Mouse (Mus musculus) T-helper 2 cell (primary cell): ENCODE data around the gene Fmnl2.

Source experiments
- in situ Hi-C: fragments of 300-600 bp; cut with MboI, MseI; formaldehyde crosslinking; loops from one replicate; pipeline ENCODE4 v1.15.1; 2025; ENCODE audit warnings: high pct_unique_total_duplicates

Fmnl2 gene

DNA sequence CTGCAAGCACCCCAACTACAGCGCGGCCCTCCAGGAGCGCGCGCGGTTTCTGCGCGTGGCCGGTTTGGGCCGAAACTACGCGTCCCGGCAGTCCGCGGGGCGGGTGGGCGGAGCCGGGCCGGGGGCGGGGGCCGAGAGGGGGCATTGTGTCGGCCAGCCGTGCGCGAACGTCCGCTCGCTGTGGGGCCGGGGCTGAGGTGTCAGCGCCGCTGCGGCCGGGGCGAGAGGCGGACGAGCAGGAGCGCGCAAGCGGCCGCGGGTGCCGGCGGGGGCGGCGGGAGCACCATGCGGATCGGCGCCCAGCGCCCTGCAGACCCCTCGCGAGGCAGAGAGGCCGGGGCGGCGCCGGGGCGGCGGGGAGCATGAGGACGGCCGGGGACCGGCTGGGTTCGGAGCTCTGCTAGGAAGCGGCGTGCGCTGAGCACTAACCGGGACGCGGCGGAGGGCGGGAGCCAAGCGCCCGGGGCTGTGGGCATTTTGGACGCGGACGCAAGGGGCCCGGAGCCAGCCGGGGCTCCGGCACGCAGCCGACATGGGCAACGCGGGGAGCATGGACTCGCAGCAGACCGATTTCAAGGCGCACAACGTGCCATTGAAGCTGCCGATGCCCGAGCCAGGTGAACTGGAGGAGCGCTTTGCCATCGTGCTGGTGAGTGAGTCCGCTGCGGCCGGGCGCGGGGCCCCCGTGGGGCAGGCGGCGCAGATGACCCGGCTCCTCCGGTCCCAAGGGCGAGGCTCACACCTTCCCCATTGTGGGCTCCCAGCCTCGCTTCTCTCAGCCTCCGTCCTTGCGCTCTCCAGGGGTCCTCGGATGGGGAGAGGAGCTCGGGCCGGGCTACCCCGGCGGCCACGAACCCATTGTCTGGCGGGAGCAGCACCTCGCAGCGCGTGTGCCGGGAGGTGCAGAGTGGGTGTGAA, at the start of gene Fmnl2:
TSS of gene Fmnl2 (plus strand) at position 250 of the 918 bp plus-strand sequence.
- in situ Hi-C loops, result no loop called here

DNA sequence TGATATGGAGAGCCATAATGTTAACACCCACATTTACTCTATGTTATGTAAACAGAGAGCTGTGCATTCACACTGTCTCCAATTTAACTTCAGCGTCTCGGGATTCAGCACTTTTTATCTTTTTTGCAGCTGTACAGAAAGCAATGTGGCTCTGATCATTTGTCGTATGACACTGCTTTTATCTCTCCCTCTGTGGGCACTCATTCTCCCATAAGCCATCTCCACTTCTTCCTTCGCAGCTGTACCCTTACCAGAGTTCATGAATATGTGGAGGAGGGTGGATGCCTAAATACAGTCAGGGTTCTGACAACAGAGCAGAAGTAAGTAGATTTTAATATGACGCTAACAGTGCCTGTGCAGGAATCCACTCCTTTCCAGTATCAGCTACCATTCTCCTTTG, 47.7 kb upstream of the Fmnl2 start:
- in situ Hi-C loops, result no loop called here

GRCm38 (mm10) chr2:52811691-52812090, 46.0 kb upstream of the Fmnl2 start:
- in situ Hi-C loops, result no loop called here

DNA sequence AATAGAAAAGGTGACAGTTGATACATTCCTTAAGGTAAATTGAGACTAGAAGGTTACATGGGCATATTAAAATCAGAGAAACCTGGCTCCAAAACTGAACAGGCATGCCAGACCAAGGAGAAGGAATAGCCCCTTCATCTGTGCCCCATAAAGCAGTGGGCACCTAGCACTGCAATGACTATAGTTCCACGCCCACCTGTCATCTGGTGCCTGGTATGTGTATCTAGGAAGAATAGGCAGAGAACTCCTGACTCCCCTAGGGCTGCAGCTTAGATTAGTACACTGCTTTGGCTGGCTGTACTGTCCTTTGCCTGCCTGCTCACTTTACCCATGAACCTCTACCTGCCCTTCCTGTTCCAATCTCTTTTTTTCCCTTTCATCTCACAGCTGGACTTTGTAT, 40.3 kb upstream of the Fmnl2 start:
- in situ Hi-C loops, result no loop called here

GRCm38 (mm10) chr2:52818944-52819343, 38.7 kb upstream of the Fmnl2 start:
- in situ Hi-C loops, result no loop called here

GRCm38 (mm10) chr2:52822214-52822613, 35.4 kb upstream of the Fmnl2 start:
- in situ Hi-C loops, result no loop called here

DNA sequence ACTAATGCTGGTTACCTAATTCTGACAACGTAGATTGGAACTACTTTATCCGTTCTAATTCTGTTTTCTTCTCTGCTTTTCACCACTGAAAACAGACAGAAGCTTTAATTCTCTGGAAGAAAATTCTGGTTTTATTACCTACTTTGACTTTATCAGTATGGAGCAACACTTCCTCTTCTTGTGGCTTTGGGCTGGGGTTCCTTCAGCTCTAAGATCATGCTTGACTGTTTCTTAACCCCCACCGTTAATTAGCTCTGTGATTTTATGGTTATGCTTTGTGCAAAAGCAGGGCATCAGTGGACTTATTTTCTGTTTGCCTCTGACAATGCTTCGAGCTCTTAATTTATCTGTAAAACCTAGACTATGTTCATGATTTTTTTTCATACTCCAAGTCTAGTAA, 29.6 kb upstream of the Fmnl2 start:
- in situ Hi-C loops, result loop anchor here (5.0 kb wide), 1 partner anchor 89 kb away; no protein-coding TSS in a partner anchor

DNA sequence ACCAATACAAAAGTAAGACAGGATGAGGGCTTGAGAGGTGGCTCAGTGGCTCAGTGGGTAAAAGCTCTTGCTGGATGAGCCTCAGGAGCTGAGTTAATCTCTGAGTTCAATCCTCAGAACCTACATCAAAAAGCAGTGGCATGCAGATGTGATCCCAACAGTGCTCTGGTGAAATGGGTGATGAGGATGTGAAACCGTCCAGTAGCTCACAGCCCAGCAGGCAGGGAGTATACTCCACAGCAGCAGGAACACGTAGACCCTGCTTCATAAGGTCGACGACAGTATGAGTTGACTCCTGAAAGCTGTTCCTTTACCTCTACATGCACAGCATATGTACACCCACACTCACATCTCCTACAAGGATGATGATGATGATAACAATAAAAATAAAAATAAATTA, 27.1 kb upstream of the Fmnl2 start:
- in situ Hi-C loops, result no loop called here

DNA sequence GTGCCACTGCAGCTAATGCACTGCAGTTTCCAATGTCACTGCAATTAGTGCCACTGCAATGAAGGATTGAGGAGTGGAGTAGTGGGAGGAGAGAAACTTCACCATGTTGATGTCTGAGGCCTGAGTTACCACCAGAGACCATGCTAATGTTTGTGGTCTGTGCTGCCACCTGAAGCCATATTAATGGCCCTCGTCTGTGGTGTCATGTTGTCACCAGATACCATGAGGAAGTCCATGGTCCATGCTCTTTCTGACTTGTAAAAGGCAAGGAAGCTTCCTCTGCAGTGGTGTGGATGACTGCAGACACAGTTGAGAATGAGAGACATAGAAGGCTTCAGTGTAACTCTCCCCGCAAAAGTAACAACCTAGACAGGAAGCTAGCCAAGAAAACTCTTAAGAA, 26.1 kb upstream of the Fmnl2 start:
- in situ Hi-C loops, result no loop called here

DNA sequence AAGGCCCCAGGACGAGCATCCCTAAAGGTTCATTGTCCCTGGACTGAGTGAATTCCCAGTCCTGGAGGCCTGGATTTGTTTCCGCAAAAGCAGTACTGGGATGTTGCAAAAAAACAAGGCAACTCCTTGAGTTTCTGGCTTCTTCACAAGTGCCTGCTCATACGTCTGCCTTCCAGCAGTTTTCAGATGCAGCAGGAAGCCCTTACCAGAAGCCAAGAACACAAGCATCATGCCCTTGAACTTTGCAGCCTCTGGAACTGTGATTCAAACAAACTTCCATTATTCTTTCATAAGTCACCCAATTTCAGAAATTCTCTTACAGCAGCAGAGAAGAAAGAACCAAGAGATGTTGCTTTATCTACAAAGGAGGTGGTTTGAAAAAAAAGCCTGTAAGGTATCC, 21.9 kb upstream of the Fmnl2 start:
- in situ Hi-C loops, result no loop called here

- in situ Hi-C loops, result no loop called here
Observed at GRCm38 (mm10) chr2:52839074-52839473, 18.6 kb upstream of the Fmnl2 start.

DNA sequence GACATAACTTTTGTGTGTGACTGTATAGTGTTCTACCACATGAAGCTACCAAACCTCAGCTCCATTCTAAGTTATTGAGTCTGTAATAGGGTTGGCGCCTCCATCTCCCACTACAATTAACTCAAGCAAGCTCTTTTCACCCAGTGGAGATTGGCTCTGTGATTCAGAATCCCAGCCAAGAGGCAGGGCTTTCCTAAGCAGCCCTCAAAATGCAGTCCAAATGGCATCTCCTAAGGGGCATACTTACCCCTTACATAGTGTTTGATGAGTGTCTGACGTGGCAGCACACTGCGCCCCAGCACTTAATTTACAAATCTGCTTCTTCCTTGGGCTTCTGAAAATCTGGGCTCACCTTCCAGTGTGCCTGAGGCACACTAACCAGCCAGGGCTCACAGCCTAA, 17.8 kb upstream of the Fmnl2 start:
- in situ Hi-C loops, result no loop called here

GRCm38 (mm10) chr2:52843861-52844260, 13.8 kb upstream of the Fmnl2 start:
- in situ Hi-C loops, result no loop called here

DNA sequence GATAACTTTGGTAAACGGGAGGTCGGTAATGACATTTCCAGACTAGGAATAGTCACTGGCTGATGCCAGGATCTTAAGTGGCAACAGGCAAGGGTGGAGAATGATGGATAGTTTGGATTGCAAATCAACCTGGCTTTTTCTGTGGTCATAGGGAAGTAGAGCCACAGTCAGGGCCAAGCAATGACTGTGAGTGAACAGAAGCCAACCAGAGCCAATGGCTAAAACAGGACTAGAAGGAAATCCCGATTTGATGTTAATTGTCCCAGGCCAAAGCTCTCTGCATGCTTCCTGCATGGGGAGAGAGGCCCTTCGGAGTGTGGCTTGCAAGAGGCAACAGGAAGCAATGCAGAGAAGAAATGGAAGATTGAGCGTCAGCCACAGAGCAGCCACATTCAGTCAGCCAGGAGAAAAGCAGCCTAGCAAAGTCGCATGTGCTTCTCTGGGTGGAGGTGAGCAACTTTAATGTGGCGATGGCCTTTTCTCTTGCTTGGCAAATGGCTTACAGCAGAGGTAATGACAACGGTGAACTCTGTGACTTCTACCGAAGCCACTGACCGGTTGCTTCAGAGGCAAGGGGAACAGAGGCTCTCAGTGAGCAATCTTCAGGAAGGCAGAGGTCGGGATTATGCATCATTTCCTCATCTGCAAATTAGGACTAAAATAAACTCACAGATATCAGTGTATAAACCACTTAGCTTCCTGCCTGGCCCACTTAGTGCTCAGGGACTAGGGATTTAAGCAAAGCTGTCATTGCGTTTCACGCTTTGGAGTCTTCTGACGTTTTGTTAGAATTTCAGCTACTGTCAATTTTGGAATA, 12.5 kb upstream of the Fmnl2 start:
- in situ Hi-C loops, result no loop called here

DNA sequence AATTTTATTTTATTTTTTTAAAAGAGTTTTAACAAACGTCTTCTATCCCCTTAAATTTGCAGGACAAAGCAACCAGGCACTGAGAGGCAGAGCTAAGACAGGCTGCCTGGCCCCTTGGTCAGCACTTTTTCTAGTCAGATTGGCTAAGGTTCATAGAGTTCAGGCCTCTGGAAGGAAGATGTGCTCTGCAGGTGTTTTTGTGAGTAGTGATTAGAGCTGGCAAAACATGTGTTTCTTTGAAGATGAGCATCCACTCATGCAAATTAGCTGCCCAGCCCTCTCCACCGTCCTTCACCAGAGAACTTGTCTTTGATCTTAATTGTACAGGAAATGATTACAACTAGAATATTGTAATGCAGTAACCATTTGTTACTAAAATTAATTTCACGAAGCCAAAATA, 11.2 kb upstream of the Fmnl2 start:
- in situ Hi-C loops, result no loop called here

DNA sequence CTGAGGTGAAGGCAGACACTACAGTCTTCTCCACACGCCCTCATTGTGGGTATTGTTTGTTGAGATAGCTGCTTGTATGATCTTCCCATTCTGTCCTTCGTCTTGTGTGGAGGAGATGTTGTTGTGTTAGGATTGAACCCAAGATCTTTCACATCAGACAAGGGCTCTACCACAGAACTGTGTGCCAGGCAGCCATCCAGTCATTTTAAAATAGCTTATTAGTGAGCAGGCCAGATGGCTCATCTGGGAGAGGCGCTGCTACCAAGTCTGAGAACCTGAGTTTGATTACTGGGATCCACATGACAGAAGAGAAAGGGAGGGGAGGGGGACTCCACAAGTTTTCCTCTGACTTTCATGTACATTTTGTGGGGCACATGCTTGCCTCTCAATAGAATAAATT, 8.6 kb upstream of the Fmnl2 start:
- in situ Hi-C loops, result no loop called here

- in situ Hi-C loops, result no loop called here
Observed at GRCm38 (mm10) chr2:52858529-52859465, 1.1 kb downstream of the Fmnl2 start.

- in situ Hi-C loops, result no loop called here
Observed at GRCm38 (mm10) chr2:52859466-52859840, 1.8 kb downstream of the Fmnl2 start.

DNA sequence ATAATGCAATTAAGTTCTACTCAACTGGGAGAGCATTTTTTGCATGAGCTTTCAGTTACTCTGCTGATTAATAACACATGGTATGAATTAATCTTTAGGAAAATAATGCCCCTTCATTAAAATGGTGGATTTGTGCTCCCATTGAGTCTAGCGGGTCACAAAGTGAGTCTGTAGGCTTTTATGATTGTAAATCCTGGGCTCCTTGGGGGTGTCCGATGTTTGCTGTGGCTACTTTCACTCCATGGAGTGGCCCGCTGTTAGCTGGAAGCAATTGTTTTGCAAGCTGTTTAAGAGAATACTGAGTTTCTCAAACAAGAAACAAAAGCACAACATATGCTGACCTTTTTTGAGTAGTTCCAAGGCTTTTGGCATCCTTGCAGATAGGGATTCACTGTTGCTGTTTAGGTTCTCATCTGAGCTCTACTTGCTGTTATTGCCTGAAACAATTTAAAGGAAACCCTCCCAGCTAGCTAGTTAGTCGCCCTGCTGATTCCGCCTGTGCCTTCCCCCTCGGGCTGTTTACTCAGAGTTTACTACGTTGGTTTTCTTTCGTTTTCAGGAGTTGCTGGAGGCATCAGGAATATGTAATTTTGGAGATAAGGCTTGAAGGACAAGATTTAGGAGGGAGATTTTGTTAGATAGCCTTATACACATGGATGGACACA, 2.6 kb downstream of the Fmnl2 start:
- in situ Hi-C loops, result no loop called here

DNA sequence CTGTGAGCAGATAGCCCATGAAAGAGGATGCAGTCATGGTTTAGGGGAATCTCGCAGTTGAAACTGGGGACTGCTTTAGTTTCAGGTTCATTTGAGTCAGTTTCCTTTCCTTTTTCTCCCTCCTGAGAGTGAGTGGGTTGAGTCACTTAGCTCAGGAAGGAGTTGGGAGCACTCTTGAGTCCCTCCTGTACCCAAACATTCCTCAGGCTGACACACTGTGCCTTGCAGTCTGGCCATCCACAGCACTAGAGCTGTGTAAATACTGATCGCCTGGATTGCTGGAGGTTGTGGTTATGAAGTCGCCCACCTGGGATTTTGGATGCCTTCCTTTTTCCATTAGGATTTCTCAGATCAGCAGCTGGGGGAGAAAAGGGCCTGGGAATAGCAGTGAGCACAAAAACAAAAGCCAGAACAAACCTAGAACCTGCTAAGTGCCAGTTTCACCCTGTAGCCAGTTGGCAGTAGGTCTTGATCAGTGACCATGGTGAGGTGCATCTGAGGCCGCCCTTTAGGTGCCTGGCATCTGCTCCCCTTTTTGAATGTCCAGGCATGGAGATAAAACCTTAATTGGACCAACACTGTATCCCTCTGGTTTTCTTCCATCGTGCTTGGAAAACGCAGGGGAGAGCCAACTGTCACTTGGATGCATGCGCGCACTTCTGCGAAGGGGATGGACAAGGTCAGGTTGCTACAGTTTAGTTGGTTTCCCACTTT, 4.5 kb downstream of the Fmnl2 start:
- in situ Hi-C loops, result no loop called here

GRCm38 (mm10) chr2:52862760-52863124, 5.1 kb downstream of the Fmnl2 start:
- in situ Hi-C loops, result no loop called here
